Mouse (Mus musculus) cortical plate, adult 2 months (tissue): ENCODE measurements around the gene Rrnad1.

Experiments
- CTCF ChIP-seq: fragments of 200-500 bp; IDR thresholded peaks from 2 replicates; pipeline ENCODE4 v1.5.1; 2011; ENCODE audit warnings: mild to moderate bottlenecking, control low read depth, low read length; ENCODE audit not compliant: insufficient read depth; ENCODE audit errors: extremely low read depth
- POLR2A ChIP-seq: fragments of 200-500 bp; IDR thresholded peaks from 2 replicates; pipeline ENCODE4 v1.6.1; 2011; ENCODE audit warnings: mild to moderate bottlenecking, low read length, control low read depth; ENCODE audit not compliant: insufficient read depth; ENCODE audit errors: extremely low read depth

DNA sequence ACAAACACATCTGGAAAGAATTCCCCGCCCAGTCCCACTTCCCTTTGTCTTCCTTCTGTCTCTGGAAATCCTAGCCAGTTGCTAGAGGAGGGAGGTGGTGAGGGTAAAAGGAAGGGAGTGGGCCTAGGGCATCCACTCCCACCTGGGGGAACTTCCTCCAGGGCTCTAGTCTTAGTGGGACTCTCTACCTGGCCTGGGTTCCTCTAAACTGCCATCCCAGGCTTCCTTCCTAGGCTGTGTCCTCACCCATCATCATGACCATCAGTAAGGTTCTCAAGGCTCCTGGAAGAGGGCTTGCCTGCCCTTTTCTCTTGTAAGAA, 16.0 kb upstream of the Rrnad1 start:
- TF ChIP-seq CTCF (no peak), POLR2A (no peak)
